Mouse (Mus musculus) liver, adult (tissue): ENCODE data around the gene Hipk2.

Experiments
- GATA4 ChIP-seq: IDR thresholded peaks from 2 replicates; pipeline ENCODE4 v1.6.1; 2014; ENCODE audit warnings: mild to moderate bottlenecking, low read length; ENCODE audit not compliant: insufficient replicate concordance

Hipk2 gene

DNA sequence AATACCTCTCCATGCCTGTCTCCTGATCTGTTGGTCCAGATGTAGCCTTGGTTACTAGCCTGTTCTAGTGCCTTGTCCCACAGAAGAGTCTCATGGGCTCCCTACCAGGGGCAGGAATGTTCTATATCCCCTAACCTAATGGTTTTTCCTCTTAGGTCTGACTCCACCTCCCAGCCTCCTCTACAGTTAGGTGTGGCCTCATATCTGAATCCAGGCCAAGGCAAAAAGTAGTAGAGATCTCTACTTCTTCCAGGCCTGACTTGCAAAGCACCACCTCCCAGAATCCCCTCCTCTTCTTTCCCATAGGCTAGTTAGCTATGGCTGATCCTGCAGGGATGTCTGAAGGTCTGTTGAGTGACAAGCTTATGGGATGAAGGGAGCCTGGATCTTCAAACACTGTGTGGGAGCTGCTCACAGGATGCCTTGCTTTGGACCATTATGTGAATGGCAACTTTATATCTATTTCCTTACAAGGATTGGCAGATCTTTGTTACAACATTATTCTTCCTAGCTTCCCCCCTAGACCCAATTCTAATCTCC is 36.2 kb upstream of the Hipk2 start:
- TF ChIP-seq GATA4 = no peak

DNA sequence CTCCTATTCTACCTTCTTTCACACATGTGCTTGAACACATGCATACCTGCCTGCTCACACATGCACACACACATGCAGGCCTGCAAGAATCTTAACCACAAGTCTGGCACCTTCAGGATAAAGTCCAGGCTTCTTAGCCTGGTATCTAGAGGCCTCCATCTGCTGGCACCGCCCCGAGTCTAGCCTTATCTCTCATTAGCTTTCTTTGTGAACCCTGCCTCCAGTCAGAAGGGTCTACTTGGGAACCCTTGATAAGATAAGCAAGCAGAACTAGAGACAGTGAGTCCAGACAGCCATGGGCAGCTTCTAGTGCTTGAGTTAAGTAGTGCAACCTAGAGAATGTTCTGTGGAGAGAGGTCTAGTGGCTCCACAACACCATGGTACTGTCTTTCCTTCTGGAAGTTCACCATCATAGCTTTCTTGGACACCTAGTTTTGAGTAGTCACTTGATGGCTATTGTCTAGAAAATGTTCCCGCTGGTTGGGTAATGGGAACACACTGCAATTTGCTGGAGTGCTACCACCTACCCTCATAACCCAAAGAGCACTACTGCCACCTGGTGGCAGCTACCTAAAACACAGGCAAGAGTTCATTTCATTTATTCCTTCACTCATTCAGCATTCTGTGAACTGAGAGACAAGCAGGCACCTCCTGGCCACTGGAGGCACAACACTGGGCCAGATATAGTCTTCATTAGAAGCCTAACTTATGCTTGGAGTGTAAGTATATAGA is 35.0 kb upstream of the Hipk2 start:
- no peak; the same call in 1 of the 2 replicates for TF ChIP-seq GATA4

GRCm38 (mm10) chr6:38908401-38908800 is 32.4 kb upstream of the Hipk2 start:
- TF ChIP-seq GATA4 = no peak

- no peak for TF ChIP-seq GATA4
These were observed 30.0 kb upstream of the Hipk2 start for GRCm38 (mm10) chr6:38906005-38906404.

- no peak for TF ChIP-seq GATA4
These were observed 27.0 kb upstream of the Hipk2 start for GRCm38 (mm10) chr6:38902820-38903439.

DNA sequence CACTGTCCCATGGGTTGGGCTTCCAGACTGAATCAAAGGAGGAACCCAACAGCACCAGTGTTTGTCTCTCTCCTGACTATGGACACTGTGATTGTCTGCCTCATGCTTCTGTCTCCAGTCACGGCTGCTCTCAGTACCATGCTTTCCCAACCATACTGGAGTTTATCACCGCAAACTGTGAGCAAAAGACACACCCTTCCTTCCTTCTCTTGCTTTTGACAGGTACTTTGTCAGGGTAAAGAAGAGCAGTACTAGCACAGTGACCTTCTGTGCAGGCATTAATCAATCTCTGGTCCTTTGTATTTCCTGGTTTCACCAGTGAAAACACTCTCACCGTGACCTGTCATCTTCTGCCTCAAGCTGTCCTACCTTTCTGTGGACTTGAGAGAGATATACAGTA is 25.7 kb upstream of the Hipk2 start:
- TF ChIP-seq GATA4 = no peak

DNA sequence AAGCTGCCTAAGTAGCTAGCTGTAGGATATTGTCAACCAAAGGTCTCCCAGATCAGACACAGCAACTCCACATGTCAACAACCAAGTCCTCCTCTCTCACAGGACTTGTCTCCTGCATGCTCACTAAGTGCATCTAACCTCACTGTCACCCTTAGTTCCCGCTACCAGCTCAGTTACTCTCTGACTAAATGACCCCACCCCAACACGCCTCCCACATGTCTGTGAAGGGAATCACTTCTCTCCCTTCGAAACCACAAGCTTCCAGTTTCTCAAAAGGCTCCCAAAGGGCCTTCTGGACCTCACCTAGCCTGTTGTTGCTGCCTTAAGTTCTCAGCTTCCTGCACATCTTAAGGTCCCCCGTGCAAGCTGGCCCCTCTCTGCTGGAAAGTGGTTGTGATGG is 25.2 kb upstream of the Hipk2 start:
- no peak for TF ChIP-seq GATA4

- no peak for TF ChIP-seq GATA4
These were observed 24.6 kb upstream of the Hipk2 start for GRCm38 (mm10) chr6:38900479-38901126.

GRCm38 (mm10) chr6:38900073-38900472 is 24.1 kb upstream of the Hipk2 start:
- no peak for TF ChIP-seq GATA4

GRCm38 (mm10) chr6:38893615-38894014 is 17.6 kb upstream of the Hipk2 start:
- no peak for TF ChIP-seq GATA4

- no peak for TF ChIP-seq GATA4
These were observed 16.1 kb upstream of the Hipk2 start for GRCm38 (mm10) chr6:38892017-38892416.

GRCm38 (mm10) chr6:38889156-38889555 is 13.2 kb upstream of the Hipk2 start:
- TF ChIP-seq GATA4 = no peak

DNA sequence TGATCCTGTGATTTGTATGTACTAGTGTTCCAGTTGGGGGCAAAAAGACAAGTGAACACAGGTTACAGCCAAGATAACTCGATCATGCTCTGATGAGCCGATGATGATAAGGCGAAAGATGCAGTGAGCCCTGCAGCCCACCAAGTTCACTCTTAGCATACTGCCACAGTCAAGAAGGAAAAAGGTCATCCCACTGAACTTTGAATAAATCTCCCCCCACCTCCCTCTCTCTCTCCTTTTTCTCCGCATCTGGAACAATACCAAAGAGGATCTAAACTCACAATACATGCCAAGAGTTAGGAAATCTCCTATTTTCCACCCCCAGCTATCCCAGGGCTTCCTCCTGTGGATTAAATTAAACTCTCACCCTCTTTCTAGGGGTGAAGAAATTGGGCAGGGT is 11.5 kb upstream of the Hipk2 start:
- no peak for TF ChIP-seq GATA4

DNA sequence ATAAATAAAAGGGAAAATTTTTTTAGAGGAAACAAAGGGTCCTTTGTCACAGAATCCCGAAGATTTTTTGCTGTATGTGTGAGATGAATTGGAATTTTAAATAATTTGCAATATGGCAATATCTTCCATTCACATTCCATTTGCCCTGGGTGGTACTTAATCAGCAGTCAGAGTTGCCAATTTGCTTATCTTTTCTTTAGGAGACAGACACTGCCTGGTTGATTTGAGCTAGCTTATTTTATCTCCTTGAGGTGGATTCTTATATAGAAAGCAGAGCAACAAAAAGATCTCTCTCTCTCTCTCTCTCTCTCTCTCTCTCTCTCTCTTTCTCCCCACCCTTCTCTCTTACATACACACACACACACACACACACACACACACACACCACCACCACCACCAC is 9.2 kb upstream of the Hipk2 start:
- no peak for TF ChIP-seq GATA4

GRCm38 (mm10) chr6:38884482-38884881 is 8.5 kb upstream of the Hipk2 start:
- TF ChIP-seq GATA4 = no peak

DNA sequence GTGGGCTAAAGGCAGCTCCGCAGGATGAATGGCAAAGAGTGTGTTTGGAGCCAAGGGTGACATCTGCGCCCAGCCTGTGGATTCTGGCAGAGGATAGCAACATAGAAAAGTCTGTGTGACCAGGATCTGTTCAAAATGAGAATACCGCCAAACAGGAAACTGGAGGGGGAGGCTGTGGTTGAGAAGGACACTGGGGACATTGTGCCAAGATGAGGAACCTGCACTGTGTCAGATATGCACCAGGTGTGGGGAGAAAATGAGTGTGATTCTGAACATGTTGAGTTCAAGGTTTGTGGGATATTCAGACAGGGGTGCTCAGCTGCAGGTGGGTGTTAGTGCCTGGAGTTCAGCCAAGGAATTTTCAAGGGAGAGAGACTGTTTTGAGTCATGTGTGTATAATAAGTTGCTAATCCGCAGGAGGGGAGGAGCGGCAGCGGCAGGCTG is 6.8 kb upstream of the Hipk2 start:
- TF ChIP-seq GATA4 = no peak

DNA sequence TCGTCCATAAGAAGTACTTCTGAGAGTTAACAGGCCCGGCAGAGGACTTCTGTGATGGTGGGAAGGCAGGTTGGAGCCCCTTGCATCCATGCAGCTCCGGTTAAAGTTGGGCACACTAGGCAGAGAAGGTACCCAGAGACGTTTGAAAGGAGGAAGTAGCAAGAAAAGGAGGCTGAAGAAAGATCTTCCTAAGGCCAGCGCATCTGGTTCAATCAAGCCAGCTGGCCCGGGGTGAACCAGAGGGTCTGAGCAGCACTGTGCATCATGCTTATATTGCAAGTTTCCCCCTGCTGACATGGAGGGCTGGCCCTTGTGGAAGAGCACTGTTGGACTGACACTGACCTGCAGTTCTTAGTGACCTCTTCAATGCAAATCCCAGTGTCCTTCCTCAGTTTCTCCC is 6.0 kb upstream of the Hipk2 start:
- TF ChIP-seq GATA4 = no peak

DNA sequence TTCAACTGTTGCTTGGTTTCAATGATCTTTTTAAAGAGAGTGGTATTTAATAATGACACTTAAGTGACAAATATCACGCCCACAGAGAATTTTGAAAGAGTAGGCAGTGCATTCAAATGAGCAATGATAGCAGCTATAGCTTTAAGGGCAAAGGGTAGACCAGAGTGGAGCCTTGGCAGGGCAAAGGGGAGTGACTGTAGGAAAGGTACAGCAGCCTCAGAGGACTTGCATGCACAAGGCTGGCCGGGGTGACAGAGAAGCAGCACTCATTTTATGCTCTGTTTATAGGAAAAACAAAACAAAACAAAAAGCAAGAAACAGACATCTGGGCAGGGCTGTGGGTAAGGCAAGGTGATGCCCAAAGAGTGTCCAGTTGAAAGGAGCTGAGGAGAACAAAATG is 5.5 kb upstream of the Hipk2 start:
- no peak for TF ChIP-seq GATA4
